Mouse (Mus musculus): ENCODE results near the gene Sgms2.

GRCm38 (mm10) chr3:131345903-131346302 is 145.3 kb downstream of the Sgms2 start:
- no peak for TF ChIP-seq CTCF (IDR thresholded peaks at IDR 0.05)
- no peak for TF ChIP-seq POLR2A (IDR thresholded peaks at IDR 0.05; ENCODE audit: insufficient read depth, low read depth, low read length)
- TF ChIP-seq EP300 (IDR thresholded peaks at IDR 0.05; ENCODE audit: insufficient read depth, low read depth, low read length): no peak

Measured in heart, adult 2 months (tissue).